Mouse (Mus musculus) CD4-positive, CD25-positive, alpha-beta regulatory T cell, adult 2 months (primary cell): Measurements from ENCODE around the gene Klhl36.

Experiments
- DNase-seq: peaks from one replicate; pipeline ENCODE4 v3.0.0-alpha.2; 2012; ENCODE audit warnings: low read depth, low spot score

Gene Klhl36

DNA sequence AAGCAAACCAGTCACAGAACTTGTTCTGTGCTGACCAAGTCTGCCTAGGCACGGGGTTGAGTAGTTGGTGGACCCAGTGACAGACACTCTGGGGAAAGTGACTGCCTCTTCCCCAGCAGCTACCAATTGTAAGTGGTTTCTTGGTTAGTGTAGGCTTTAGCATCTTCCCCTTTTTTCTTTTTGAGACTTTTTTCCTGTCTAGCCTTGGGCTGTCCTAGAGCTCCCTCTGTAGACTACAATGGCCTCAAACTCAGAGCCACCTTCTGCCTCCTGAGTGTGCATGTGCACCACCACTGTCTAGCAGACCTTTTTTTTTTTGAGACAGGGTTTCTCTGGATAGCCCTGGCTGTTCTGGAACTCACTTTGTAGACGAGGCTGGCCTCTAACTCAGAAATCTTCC, 64.4 kb downstream of the Klhl36 start:
- peak; percentile 72 for DNase-seq
